Mouse (Mus musculus) activated CD4-positive, CD25-positive, alpha-beta regulatory T cell, adult 4 months (primary cell): Measurements from ENCODE around the gene Zfp1. TPM values are rescaled to one million over a fixed set of nuclear protein-coding genes. Genes with fewer than 3 reads are reported as not detected.

Source experiments
- ATAC-seq: one replicate; pipeline ENCODE4 v1.8.0; 2017
- polyA plus RNA-seq, 2 experiments: library from polyadenylated mRNA; unstranded; fragments of 100-300 nt; shearing (Covaris generic); gene quantifications; one replicate each; pipeline ENCODE4 v1.2.1; 2017

The Zfp1 gene
- polyA plus RNA-seq, 2 experiments from 2014 or later = 28.1 to 33.1 TPM

DNA sequence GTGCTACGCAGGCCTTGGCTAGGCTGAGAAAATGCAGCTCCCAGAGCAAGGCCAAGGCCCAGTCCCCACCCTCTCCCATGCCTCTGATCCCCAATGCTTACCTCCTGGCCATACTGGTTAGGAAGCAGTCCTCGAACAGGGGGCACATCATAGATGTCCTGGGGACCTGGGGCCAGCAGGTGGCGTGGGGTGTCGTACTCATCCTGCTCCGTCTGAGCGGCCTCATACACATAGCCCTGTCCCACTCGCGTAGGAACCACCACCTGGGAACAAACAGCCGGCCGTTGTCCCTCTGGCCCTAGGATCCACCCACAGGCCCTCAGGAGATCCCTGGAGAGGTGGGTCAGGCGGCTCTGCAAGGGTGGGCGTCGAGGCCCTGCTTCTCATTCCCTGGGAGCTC lies 72.3 kb downstream of the Zfp1 start:
- ATAC-seq = no peak

DNA sequence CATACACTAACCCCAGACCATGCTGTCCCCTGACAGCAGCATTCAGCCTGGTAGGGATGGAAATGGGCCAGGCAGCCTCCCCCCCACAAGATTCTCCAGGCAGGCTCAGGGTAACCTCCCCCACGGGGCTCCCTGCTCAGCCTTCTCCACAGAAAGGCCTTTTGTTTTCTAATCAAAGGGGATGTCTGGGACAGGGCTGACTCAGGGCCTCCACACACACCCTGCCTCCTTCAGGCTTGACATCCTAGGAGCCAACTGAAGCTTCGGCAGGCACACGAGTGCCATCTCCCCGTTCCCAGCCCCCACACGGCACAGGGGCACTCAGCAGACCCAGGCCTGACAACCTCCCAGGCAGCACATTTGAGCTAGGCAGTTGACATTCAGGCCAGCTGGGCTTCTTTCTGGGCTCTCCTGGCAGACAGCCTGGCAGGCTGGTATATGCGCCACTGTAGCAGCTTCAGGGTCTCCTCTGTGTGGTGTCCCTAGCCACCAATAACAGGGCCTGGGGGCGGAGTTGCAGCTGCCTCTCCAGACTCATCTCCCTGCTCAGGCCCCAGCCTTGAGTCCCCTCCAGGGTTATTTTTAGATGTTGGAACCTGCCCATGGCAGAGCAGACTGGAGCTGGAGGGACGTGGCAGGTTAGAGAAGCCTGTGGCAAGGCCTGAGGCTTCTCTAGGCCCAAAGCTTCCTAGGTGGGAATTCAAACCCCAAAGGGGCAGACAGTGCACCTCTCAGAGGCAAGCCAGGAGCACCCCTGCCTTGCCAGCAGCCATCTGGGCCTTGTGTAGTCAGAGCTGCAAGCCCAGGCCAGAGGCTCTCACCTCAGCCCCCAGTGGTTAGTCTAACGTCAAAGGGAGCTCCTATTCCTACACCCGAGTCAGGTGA lies 73.6 kb downstream of the Zfp1 start:
- no peak for ATAC-seq

DNA sequence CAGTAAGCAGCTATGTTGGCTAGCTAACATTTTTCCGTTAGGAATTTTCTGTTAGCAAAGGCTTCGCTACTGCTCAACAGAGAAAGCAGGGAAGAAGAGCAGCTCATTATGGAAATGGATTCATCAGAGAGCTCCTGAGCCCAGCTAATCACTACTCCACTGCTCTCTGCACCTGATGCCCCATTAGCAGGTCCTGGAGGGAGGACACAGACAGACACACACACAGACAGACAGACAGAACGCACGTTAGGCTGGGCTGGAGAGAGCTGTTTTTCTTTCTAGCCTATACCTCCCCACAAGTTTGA lies 74.2 kb downstream of the Zfp1 start:
- ATAC-seq = no peak

DNA sequence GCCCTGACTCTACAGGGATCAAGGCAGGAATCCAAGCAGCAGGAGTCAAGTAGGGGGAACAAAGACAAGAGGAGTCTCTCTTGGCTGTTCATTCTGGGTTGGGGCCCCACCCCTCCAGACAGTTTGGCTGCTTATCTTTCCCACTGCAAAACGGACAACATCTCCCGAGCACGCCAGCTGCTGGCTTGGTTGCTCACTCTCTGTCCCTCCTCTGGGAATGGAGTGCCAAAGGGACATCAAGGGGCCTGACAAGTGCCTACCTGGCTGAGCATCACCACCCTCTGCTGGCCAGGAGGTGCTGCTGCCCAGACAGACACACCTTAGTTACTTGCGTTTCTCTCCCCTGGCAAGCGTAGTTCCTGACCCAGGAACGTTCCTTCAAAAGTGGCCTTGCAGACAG lies 74.7 kb downstream of the Zfp1 start:
- ATAC-seq = no peak

DNA sequence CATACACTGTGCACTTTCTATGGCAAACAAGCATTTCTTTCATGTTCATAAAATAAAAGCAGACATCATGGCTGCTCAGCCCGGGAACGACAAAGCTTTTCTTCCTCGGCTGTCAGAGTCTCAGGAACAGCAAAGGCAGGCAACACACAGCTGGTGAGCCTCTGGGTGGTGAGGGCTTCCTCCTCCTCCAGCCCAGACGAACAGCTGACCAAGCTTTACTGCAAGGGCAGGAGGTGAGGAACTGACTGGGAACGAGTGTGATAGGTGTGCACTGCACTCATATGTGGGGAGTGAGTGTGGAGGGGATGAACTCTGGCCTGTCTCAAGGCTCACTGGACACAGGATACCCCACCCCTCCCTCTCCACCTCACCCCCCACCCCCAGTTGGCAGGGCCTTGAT lies 75.7 kb downstream of the Zfp1 start:
- no peak for ATAC-seq

DNA sequence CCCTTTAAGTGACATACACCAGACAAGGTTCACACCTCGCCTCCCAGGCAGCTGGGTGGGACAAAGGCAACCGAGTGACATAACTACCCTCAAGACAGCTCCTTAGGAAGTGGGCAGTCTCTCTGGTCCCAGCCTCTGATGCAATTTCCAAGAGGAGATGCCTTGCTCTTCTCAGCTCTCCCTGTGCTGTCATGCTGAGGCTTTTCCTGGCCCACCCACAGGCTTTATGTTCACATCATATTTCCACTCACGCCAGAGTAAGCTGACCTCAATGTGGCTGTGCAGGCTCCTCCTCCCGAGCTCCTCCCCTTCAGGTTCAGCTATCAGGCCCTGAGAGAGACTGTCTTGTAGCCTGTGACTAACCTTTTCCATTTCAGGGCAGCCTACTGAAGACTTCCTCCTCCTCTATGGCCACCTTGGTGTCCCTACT lies 76.9 kb downstream of the Zfp1 start:
- no peak for ATAC-seq

Other genes with a start within 250 kb of the Zfp1 start
- gene Fa2h, start 249.6 kb upstream of the Zfp1 start, polyA plus RNA-seq = under 1 TPM in 1 of 2 experiments, not detected in 1; 0.21 TPM
- gene Wdr59, start 121.3 kb upstream of the Zfp1 start, polyA plus RNA-seq = 1 to 10 TPM; 4.2 to 4.5 TPM
- 10 to 100 TPM; 31.6 to 41.8 TPM for gene Znrf1, start 107.3 kb upstream of the Zfp1 start, polyA plus RNA-seq
- 1 to 10 TPM in 1 of 2 experiments, under 1 TPM in 1; 0.18 to 1.2 TPM for gene Ldhd, start 13.0 kb upstream of the Zfp1 start, polyA plus RNA-seq
- gene Ctrb1, start 47.6 kb downstream of the Zfp1 start, polyA plus RNA-seq = not detected
- under 1 TPM; 0.21 to 0.38 TPM for gene Bcar1, start 100.4 kb downstream of the Zfp1 start, polyA plus RNA-seq
- gene Cfdp1, start 210.9 kb downstream of the Zfp1 start, polyA plus RNA-seq = 100 to 1,000 TPM; 118 to 135 TPM
- gene Tmem170, start 233.3 kb downstream of the Zfp1 start, polyA plus RNA-seq = 1 to 10 TPM; 6.4 to 8.4 TPM